Mouse (Mus musculus): Measurements from ENCODE around the gene Gprc5b.

DNA sequence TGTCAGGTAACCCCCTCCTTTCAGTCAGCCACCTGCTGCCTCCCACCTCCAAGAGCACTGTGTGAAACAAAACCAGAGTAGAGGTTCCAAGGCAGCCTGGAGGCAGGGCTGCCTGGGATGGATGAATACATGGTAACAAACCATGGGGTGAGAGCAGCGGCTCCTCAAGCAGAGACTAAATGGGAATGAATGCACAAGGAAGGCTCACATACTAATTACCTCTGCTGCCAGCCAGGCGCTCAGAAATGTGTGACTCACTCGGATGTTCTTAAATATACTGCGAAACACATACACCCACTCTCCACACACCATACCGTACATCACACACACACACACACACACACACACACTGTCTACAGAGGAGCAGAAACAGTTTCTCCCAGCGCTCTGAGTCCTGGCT, 4.7 kb downstream of the Gprc5b start:
- TF ChIP-seq CTCF (IDR thresholded peaks at IDR 0.05; ENCODE audit: low read depth, low read length) = no peak
- TF ChIP-seq POLR2A (IDR thresholded peaks at IDR 0.05; ENCODE audit: extremely low read depth, insufficient read depth, low read length) = no peak

Data from liver, adult 2 months (tissue).